Mouse (Mus musculus): ENCODE results near the gene Dnajb4. TPM values are rescaled to one million over a fixed set of nuclear protein-coding genes. Genes with fewer than 3 reads are reported as not detected.
"Not testable (repeated sequence)": the region's sequence is repeated elsewhere in the genome, so short reads cannot be mapped to it uniquely, and the experiment has no call there.

The Dnajb4 gene
- polyA plus RNA-seq, 1 experiment from 2014 or later: 85.0 TPM

- ChIA-PET CTCF (interaction anchor here (0.8 to 2.4 kb wide), 8 partner anchors 12 to 66 kb away, joined by 3 to 11 read pairs (median 4); no protein-coding TSS in a partner anchor), POLR2A (interaction anchor here (0.6 to 1.3 kb wide), 4 partner anchors 12 to 48 kb away, joined by 3 to 6 read pairs (median 4); no protein-coding TSS in a partner anchor)
- peak; percentile 83 for ATAC-seq
- in situ Hi-C loops (cut with MboI; ENCODE audit: low pct_unique_long_range_greater_than_20kb): no loop called here
- H3K27me3 ChIP-seq: no peaks in the 10 kb centered on the region
- DNase-seq (ENCODE audit: low read depth, low spot score): peak; percentile 89
- TF ChIP-seq CTCF (IDR thresholded peaks at IDR 0.05): no peak
Measured at GRCm38 (mm10) chr3:152142989-152143695, 67.0 kb downstream of the Dnajb4 start.

- in situ Hi-C loops (cut with MboI; ENCODE audit: low pct_unique_long_range_greater_than_20kb): no loop called here
- DNase-seq (ENCODE audit: low read depth, low spot score) (no peak), ATAC-seq (peak; percentile 72)
- ChIA-PET CTCF (interaction anchor here (0.6 to 2.4 kb wide), 8 partner anchors 8 to 73 kb away, joined by 3 to 11 read pairs (median 3); no protein-coding TSS in a partner anchor), POLR2A (interaction anchor here (0.9 to 1.3 kb wide), 2 partner anchors 67 to 69 kb away, joined by 3 read pairs; no protein-coding TSS in a partner anchor)
- TF ChIP-seq CTCF (IDR thresholded peaks at IDR 0.05): no peak
- H3K27me3 ChIP-seq: no peaks in the 10 kb centered on the region
Measured at GRCm38 (mm10) chr3:152142146-152142545, 68.0 kb downstream of the Dnajb4 start.

DNA sequence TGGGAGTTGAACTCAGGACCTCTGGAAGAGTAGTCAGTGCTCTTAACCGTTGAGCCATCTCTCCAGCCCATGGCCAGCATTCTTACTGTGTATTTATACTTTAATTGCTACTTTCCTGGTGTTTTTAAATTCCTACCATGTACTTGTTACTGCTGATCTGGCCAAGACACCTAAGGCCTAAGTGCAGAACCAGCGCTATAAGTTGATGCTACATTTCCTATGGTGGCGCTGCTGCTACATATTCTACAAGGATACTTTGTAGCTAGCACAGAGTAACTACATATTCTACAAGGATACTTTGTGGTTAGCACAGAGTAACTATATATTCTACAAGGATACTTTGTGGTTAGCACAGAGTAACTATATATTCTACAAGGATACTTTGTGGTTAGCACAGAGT is 70.8 kb downstream of the Dnajb4 start:
- in situ Hi-C loops (cut with MboI; ENCODE audit: low pct_unique_long_range_greater_than_20kb); DNase-seq (ENCODE audit: low read depth, low spot score); CTCF ChIA-PET; ATAC-seq; H3K27me3 ChIP-seq: not testable (repeated sequence)
- POLR2A ChIA-PET: interaction anchor here (0.6 kb wide), 1 partner anchor 1132 kb away, joined by 3 read pairs; no protein-coding TSS in a partner anchor

GRCm38 (mm10) chr3:152136106-152136505 is 74.0 kb downstream of the Dnajb4 start:
- H3K27me3 ChIP-seq; POLR2A ChIA-PET; DNase-seq (ENCODE audit: low read depth, low spot score); in situ Hi-C loops (cut with MboI; ENCODE audit: low pct_unique_long_range_greater_than_20kb); ATAC-seq: not testable (repeated sequence)
- CTCF ChIA-PET: interaction anchor here (1.3 to 1.6 kb wide), 4 partner anchors 11 to 53 kb away, joined by 3 read pairs; no protein-coding TSS in a partner anchor

DNA sequence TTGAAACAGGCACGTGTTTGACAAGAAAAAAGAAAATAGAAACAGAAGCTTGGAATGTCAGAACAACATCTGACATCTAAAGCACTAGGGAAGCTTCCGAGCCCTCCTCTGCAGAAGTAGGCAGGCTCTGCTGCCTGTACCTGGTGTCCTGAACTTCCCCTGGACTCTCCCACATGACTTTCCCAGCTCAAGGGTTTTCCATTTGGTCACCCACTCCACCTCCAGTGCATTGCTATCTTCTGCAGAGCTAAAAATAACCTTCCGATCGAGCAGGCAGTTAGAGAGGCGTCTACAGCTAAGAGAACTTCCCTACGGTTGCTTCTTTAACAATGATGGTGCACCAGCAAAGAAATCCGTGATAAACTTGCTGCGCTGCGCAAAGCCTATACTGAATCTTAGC is 76.5 kb downstream of the Dnajb4 start:
- TF ChIP-seq CTCF (IDR thresholded peaks at IDR 0.05): no peak
- ATAC-seq (no peak), DNase-seq (ENCODE audit: low read depth, low spot score) (no peak)
- in situ Hi-C loops (cut with MboI; ENCODE audit: low pct_unique_long_range_greater_than_20kb): no loop called here
- H3K27me3 ChIP-seq: no peaks in the 10 kb centered on the region
- POLR2A ChIA-PET: interaction anchor here (1.3 kb wide), 1 partner anchor 14 kb away, joined by 3 read pairs; no protein-coding TSS in a partner anchor
- CTCF ChIA-PET: interaction anchor here (1.1 to 2.1 kb wide), 2 partner anchors 8 to 11 kb away, joined by 3 to 7 read pairs; no protein-coding TSS in a partner anchor

DNA sequence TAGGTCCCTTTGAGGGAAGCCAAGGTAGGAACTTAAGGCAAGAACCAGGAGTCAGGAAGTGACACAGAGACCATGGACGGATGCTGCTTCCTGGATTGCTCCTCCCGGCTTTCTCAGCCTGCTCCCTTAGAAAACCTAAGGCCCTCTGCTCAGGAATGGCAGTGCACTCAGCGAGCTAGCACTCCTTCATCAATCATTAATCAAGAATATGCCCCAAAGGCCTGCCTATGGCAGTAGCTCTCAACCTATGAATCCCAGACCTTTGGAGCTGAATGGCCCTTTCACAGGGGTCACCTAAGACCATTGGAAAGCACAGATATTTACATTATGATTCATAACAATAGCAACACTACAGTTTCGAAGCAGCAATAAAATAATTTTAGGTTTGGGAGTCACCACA is 79.1 kb downstream of the Dnajb4 start:
- in situ Hi-C loops (cut with MboI; ENCODE audit: low pct_unique_long_range_greater_than_20kb): no loop called here
- no peaks in the 10 kb centered on the region for H3K27me3 ChIP-seq
- ChIA-PET POLR2A (interaction anchor here (0.6 kb wide), 1 partner anchor 12 kb away, joined by 6 read pairs; no protein-coding TSS in a partner anchor), CTCF (interaction anchor here (1.5 kb wide), 1 partner anchor 11 kb away, joined by 3 read pairs; no protein-coding TSS in a partner anchor)
- no peak for ATAC-seq
- no peak for DNase-seq (ENCODE audit: low read depth, low spot score)
- no peak for TF ChIP-seq CTCF (IDR thresholded peaks at IDR 0.05)

GRCm38 (mm10) chr3:152129426-152129825 is 80.7 kb downstream of the Dnajb4 start:
- POLR2A ChIA-PET; in situ Hi-C loops (cut with MboI; ENCODE audit: low pct_unique_long_range_greater_than_20kb); H3K27me3 ChIP-seq; ATAC-seq; CTCF ChIA-PET; DNase-seq (ENCODE audit: low read depth, low spot score): not testable (repeated sequence)

DNA sequence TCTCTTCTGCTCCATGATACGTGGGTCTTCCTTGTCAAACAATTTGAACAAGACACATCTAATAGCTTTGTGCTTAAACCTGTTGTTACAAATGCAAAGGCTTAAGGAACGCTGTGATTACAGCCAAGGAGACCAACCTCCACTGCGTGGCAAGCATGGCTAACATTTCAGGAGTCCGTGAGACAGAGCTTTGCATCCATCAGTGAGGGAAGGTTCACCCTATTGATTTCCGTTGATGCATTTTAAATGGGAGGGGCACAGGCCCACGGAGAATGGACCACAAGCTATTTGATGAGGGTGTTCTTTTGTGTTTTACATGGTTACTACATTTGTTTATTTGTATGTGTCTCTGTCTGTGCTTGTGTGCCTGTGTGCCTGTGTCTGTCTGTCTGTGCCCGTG is 81.5 kb downstream of the Dnajb4 start:
- DNase-seq (ENCODE audit: low read depth, low spot score): no peak
- ChIA-PET CTCF (interaction anchor here (1.0 to 1.9 kb wide), 3 partner anchors 9 to 17 kb away, joined by 3 to 6 read pairs (median 3); no protein-coding TSS in a partner anchor), POLR2A (no interaction called here)
- no peak for ATAC-seq
- no peak for TF ChIP-seq CTCF (IDR thresholded peaks at IDR 0.05)
- in situ Hi-C loops (cut with MboI; ENCODE audit: low pct_unique_long_range_greater_than_20kb): no loop called here
- no peaks in the 10 kb centered on the region for H3K27me3 ChIP-seq

Other genes starting within 250 kb of the Dnajb4 start
- 0.21 TPM for gene Gipc2, start 44.1 kb downstream of the Dnajb4 start, polyA plus RNA-seq (2021)
- 102 TPM for gene Fubp1, start 120 bp upstream of the Dnajb4 start, polyA plus RNA-seq (2021)
- 20.6 TPM for gene Nexn, start 56.0 kb upstream of the Dnajb4 start, polyA plus RNA-seq (2021)
- gene Miga1, start 130.1 kb upstream of the Dnajb4 start, polyA plus RNA-seq (2021): 12.0 TPM
- gene Usp33, start 136.2 kb upstream of the Dnajb4 start, polyA plus RNA-seq (2021): 90.3 TPM
- 63.4 TPM for gene Zzz3, start 185.2 kb upstream of the Dnajb4 start, polyA plus RNA-seq (2021)